Mouse (Mus musculus): ENCODE data around the gene Faf1. TPM values are rescaled to one million over a fixed set of nuclear protein-coding genes. Genes with fewer than 3 reads are reported as not detected.

Faf1 gene
- polyA plus RNA-seq, 1 experiment from 2014 or later: 33.9 TPM

- DNase-seq (ENCODE audit: low spot score) (peak; percentile 64), ATAC-seq (ENCODE audit: insufficient number of reproducible peaks, low FRiP score, low TSS enrichment, low read depth) (peak; percentile 41)
- Histone ChIP-seq H3K9me3 (ENCODE audit: control insufficient read depth, low read length) (no peaks in the 10 kb centered on the region), H3K27me3 (ENCODE audit: control insufficient read depth, insufficient read depth, low read length) (peaks cover 95% of the 10 kb centered on the region), H3K4me1 (ENCODE audit: control insufficient read depth, insufficient read depth, low read length) (peaks cover 17% of the 10 kb centered on the region), H3K4me3 (ENCODE audit: low read depth, low read length) (peak overlapping the region; percentile 32), H3K9ac (ENCODE audit: low read length) (peak overlapping the region; percentile 54), H3K36me3 (ENCODE audit: control insufficient read depth, insufficient read depth, low read length) (no peaks in the 10 kb centered on the region), H3K4me2 (ENCODE audit: low read depth, severe bottlenecking) (peak overlapping the region; percentile 47), H3K27ac (replicated peaks; ENCODE audit: low read depth, low read length) (no peak overlapping the region)
- under 1% methylated on average over 53 of the region's 56 CpGs for WGBS
These were observed 301.9 kb downstream of the Faf1 start for GRCm38 (mm10) chr4:109978068-109978857.

GRCm38 (mm10) chr4:109978858-109979340 lies 302.5 kb downstream of the Faf1 start:
- Histone ChIP-seq H3K4me1 (ENCODE audit: control insufficient read depth, insufficient read depth, low read length) (peaks cover 22% of the 10 kb centered on the region), H3K27ac (replicated peaks; ENCODE audit: low read depth, low read length) (no peak overlapping the region), H3K27me3 (ENCODE audit: control insufficient read depth, insufficient read depth, low read length) (peaks cover 95% of the 10 kb centered on the region), H3K4me3 (ENCODE audit: low read depth, low read length) (peak overlapping the region; percentile 32; the same call in 1 of the 2 replicates), H3K9me3 (ENCODE audit: control insufficient read depth, low read length) (no peaks in the 10 kb centered on the region), H3K36me3 (ENCODE audit: control insufficient read depth, insufficient read depth, low read length) (no peaks in the 10 kb centered on the region), H3K9ac (ENCODE audit: low read length) (no peak overlapping the region), H3K4me2 (ENCODE audit: low read depth, severe bottlenecking) (peak overlapping the region; percentile 47)
- ATAC-seq (ENCODE audit: insufficient number of reproducible peaks, low FRiP score, low TSS enrichment, low read depth): no peak
- WGBS: 2% methylated on average over 9 of the region's 9 CpGs
- peak; percentile 24 for DNase-seq (ENCODE audit: low spot score)

GRCm38 (mm10) chr4:109979461-109980320 lies 303.3 kb downstream of the Faf1 start:
- Histone ChIP-seq H3K27me3 (ENCODE audit: control insufficient read depth, insufficient read depth, low read length) (peaks cover 93% of the 10 kb centered on the region), H3K9ac (ENCODE audit: low read length) (no peak overlapping the region), H3K9me3 (ENCODE audit: control insufficient read depth, low read length) (no peaks in the 10 kb centered on the region), H3K4me2 (ENCODE audit: low read depth, severe bottlenecking) (peak overlapping the region; percentile 40), H3K4me3 (ENCODE audit: low read depth, low read length) (peak overlapping the region; percentile 24), H3K4me1 (ENCODE audit: control insufficient read depth, insufficient read depth, low read length) (peaks cover 24% of the 10 kb centered on the region), H3K27ac (replicated peaks; ENCODE audit: low read depth, low read length) (no peak overlapping the region), H3K36me3 (ENCODE audit: control insufficient read depth, insufficient read depth, low read length) (no peaks in the 10 kb centered on the region)
- WGBS: under 1% methylated on average over 57 of the region's 66 CpGs
- ATAC-seq (ENCODE audit: insufficient number of reproducible peaks, low FRiP score, low TSS enrichment, low read depth): no peak
- peak; percentile 75 for DNase-seq (ENCODE audit: low spot score)

GRCm38 (mm10) chr4:109980321-109981082 lies 304.1 kb downstream of the Faf1 start:
- Histone ChIP-seq H3K27me3 (ENCODE audit: control insufficient read depth, insufficient read depth, low read length) (peaks cover 93% of the 10 kb centered on the region), H3K4me1 (ENCODE audit: control insufficient read depth, insufficient read depth, low read length) (peaks cover 24% of the 10 kb centered on the region), H3K4me2 (ENCODE audit: low read depth, severe bottlenecking) (peak overlapping the region; percentile 40; the same call in 1 of the 2 replicates), H3K9ac (ENCODE audit: low read length) (no peak overlapping the region), H3K36me3 (ENCODE audit: control insufficient read depth, insufficient read depth, low read length) (no peaks in the 10 kb centered on the region), H3K27ac (replicated peaks; ENCODE audit: low read depth, low read length) (no peak overlapping the region), H3K4me3 (ENCODE audit: low read depth, low read length) (peak overlapping the region; percentile 24), H3K9me3 (ENCODE audit: control insufficient read depth, low read length) (no peaks in the 10 kb centered on the region)
- ATAC-seq (ENCODE audit: insufficient number of reproducible peaks, low FRiP score, low TSS enrichment, low read depth) (no peak), DNase-seq (ENCODE audit: low spot score) (peak; percentile 57)
- WGBS: 2% methylated on average over 29 of the region's 29 CpGs

- Histone ChIP-seq H3K27ac (replicated peaks; ENCODE audit: low read depth, low read length) (no peak overlapping the region), H3K9ac (ENCODE audit: low read length) (no peak overlapping the region), H3K36me3 (ENCODE audit: control insufficient read depth, insufficient read depth, low read length) (no peaks in the 10 kb centered on the region), H3K9me3 (ENCODE audit: control insufficient read depth, low read length) (no peaks in the 10 kb centered on the region), H3K4me2 (ENCODE audit: low read depth, severe bottlenecking) (no peak overlapping the region), H3K27me3 (ENCODE audit: control insufficient read depth, insufficient read depth, low read length) (peaks cover 94% of the 10 kb centered on the region), H3K4me3 (ENCODE audit: low read depth, low read length) (no peak overlapping the region; the same call in 1 of the 2 replicates), H3K4me1 (ENCODE audit: control insufficient read depth, insufficient read depth, low read length) (peaks cover 24% of the 10 kb centered on the region)
- no peak for ATAC-seq (ENCODE audit: insufficient number of reproducible peaks, low FRiP score, low TSS enrichment, low read depth)
- peak; percentile 56 for DNase-seq (ENCODE audit: low spot score)
- 1% methylated on average over 37 of the region's 37 CpGs for WGBS
These were observed 304.9 kb downstream of the Faf1 start for GRCm38 (mm10) chr4:109981083-109981870.

GRCm38 (mm10) chr4:109981871-109982680 lies 305.7 kb downstream of the Faf1 start:
- no peak for ATAC-seq (ENCODE audit: insufficient number of reproducible peaks, low FRiP score, low TSS enrichment, low read depth)

GRCm38 (mm10) chr4:109982681-109983265 lies 306.4 kb downstream of the Faf1 start:
- Histone ChIP-seq H3K4me2 (ENCODE audit: low read depth, severe bottlenecking) (0 out of 2 replicates have a peak overlapping the region, but pooled peaks have one; percentile 35), H3K4me3 (ENCODE audit: low read depth, low read length) (peak overlapping the region; percentile 20), H3K36me3 (ENCODE audit: control insufficient read depth, insufficient read depth, low read length) (no peaks in the 10 kb centered on the region), H3K4me1 (ENCODE audit: control insufficient read depth, insufficient read depth, low read length) (peaks cover 20% of the 10 kb centered on the region), H3K9ac (ENCODE audit: low read length) (no peak overlapping the region), H3K9me3 (ENCODE audit: control insufficient read depth, low read length) (no peaks in the 10 kb centered on the region), H3K27ac (replicated peaks; ENCODE audit: low read depth, low read length) (no peak overlapping the region), H3K27me3 (ENCODE audit: control insufficient read depth, insufficient read depth, low read length) (peaks cover 94% of the 10 kb centered on the region)
- ATAC-seq (ENCODE audit: insufficient number of reproducible peaks, low FRiP score, low TSS enrichment, low read depth): no peak
- DNase-seq (ENCODE audit: low spot score): no peak
- WGBS: 3% methylated on average over 28 of the region's 30 CpGs

More at GRCm38 (mm10) chr4:109981871-109982680, 305.7 kb downstream of the Faf1 start:
- peak; percentile 69 for DNase-seq (ENCODE audit: low spot score)
- H3K4me2 ChIP-seq (ENCODE audit: low read depth, severe bottlenecking): peak overlapping the region; percentile 35
- H3K9me3 ChIP-seq (ENCODE audit: control insufficient read depth, low read length): no peaks in the 10 kb centered on the region
- H3K9ac ChIP-seq (ENCODE audit: low read length): no peak overlapping the region
- no peaks in the 10 kb centered on the region for H3K36me3 ChIP-seq (ENCODE audit: control insufficient read depth, insufficient read depth, low read length)
- H3K27me3 ChIP-seq (ENCODE audit: control insufficient read depth, insufficient read depth, low read length): peaks cover 94% of the 10 kb centered on the region
- H3K4me3 ChIP-seq (ENCODE audit: low read depth, low read length): peak overlapping the region; percentile 20
- H3K4me1 ChIP-seq (ENCODE audit: control insufficient read depth, insufficient read depth, low read length): peaks cover 26% of the 10 kb centered on the region
- WGBS: under 1% methylated on average over 97 of the region's 99 CpGs
- no peak overlapping the region for H3K27ac ChIP-seq (replicated peaks; ENCODE audit: low read depth, low read length)
